Mouse (Mus musculus): Measurements from ENCODE around the gene Actl6a. TPM values are rescaled to one million over a fixed set of nuclear protein-coding genes. Genes with fewer than 3 reads are reported as not detected.
"Not testable (repeated sequence)": the region's sequence is repeated elsewhere in the genome, so short reads cannot be mapped to it uniquely, and the experiment has no call there.

The Actl6a gene
- polyA plus RNA-seq, 1 experiment from 2014 or later, result 159 TPM

- Histone ChIP-seq H3K4me1 (replicated peaks; ENCODE audit: control insufficient read depth, insufficient read depth, low read length) (no peaks in the 10 kb centered on the region), H3K4me3 (ENCODE audit: low read depth, low read length) (no peak overlapping the region), H3K36me3 (ENCODE audit: control insufficient read depth, insufficient read depth, low read length) (no peaks in the 10 kb centered on the region), H3K9me3 (ENCODE audit: control insufficient read depth, low read length) (no peaks in the 10 kb centered on the region), H3K27ac (ENCODE audit: low read depth) (no peak overlapping the region), H3K4me2 (ENCODE audit: low read length) (no peak overlapping the region), H3K9ac (ENCODE audit: low read length) (no peak overlapping the region), H3K27me3 (replicated peaks; ENCODE audit: control insufficient read depth, insufficient read depth, low read length) (no peaks in the 10 kb centered on the region)
- ATAC-seq (replicated peaks; ENCODE audit: low FRiP score, low TSS enrichment, low read depth), result 0 out of 2 replicates have a peak, but pooled peaks have one; percentile 12
- WGBS, result 36% methylated on average over 7 of the region's 7 CpGs
- peak; percentile 96 for DNase-seq (ENCODE audit: low spot score)
Measured at GRCm38 (mm10) chr3:32698228-32698863, 7.8 kb upstream of the Actl6a start.

DNA sequence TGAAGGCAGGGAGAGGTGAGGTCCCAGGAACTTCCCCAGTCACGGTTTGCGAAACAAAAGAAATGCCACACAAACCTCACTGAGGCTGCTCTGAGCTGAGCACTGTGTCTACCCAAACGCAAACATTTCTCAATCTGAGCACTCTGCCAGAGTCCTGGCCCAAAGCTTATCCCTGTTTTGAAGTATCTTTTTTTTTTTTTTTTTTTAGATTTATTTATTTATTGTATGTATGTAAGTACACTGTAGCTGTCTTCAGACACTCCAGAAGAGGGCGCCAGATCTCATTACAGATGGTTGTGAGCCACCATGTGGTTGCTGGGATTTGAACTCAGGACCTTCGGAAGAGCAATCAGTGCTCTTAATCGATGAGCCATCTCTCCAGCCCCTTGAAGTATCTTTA is 2.1 kb upstream of the Actl6a start:
- H3K36me3 ChIP-seq (ENCODE audit: control insufficient read depth, insufficient read depth, low read length); H3K4me2 ChIP-seq (ENCODE audit: low read length); H3K9ac ChIP-seq (ENCODE audit: low read length); DNase-seq (ENCODE audit: low spot score); H3K27ac ChIP-seq (ENCODE audit: low read depth); H3K27me3 ChIP-seq (replicated peaks; ENCODE audit: control insufficient read depth, insufficient read depth, low read length); H3K4me3 ChIP-seq (ENCODE audit: low read depth, low read length); H3K9me3 ChIP-seq (ENCODE audit: control insufficient read depth, low read length); H3K4me1 ChIP-seq (replicated peaks; ENCODE audit: control insufficient read depth, insufficient read depth, low read length); ATAC-seq (replicated peaks; ENCODE audit: low FRiP score, low TSS enrichment, low read depth): not testable (repeated sequence)
- WGBS, result 89% methylated on average over 6 of the region's 6 CpGs

GRCm38 (mm10) chr3:32704632-32705031 is 1.5 kb upstream of the Actl6a start:
- not testable (repeated sequence) for H3K27ac ChIP-seq (ENCODE audit: low read depth); H3K9ac ChIP-seq (ENCODE audit: low read length); H3K4me3 ChIP-seq (ENCODE audit: low read depth, low read length); H3K4me1 ChIP-seq (replicated peaks; ENCODE audit: control insufficient read depth, insufficient read depth, low read length); H3K9me3 ChIP-seq (ENCODE audit: control insufficient read depth, low read length); H3K27me3 ChIP-seq (replicated peaks; ENCODE audit: control insufficient read depth, insufficient read depth, low read length); ATAC-seq (replicated peaks; ENCODE audit: low FRiP score, low TSS enrichment, low read depth); H3K4me2 ChIP-seq (ENCODE audit: low read length); H3K36me3 ChIP-seq (ENCODE audit: control insufficient read depth, insufficient read depth, low read length); DNase-seq (ENCODE audit: low spot score)
- WGBS, result 86% methylated on average over 10 of the region's 10 CpGs

DNA sequence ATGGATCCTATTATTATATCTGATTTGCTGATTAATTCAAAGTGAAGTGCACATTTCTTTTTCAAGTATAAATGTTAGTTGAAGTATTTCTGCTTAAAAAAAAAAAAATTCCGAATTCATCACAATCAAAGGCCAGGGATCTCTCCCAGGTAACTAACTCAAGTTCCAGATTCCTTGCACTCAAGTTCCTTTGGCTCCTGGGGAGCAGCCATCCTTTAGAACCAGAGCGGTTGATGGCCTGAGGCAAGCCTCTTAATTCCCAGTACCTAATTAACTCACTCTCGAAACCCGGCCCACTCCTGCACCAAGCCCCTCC is 1.9 kb downstream of the Actl6a start:
- WGBS, result 0% methylated on average over 4 of the region's 4 CpGs
- H3K4me3 ChIP-seq (ENCODE audit: low read depth, low read length), result peak overlapping the region; percentile 99
- peaks cover 17% of the 10 kb centered on the region for H3K36me3 ChIP-seq (ENCODE audit: control insufficient read depth, insufficient read depth, low read length)
- H3K27ac ChIP-seq (ENCODE audit: low read depth), result no peak overlapping the region
- H3K9me3 ChIP-seq (ENCODE audit: control insufficient read depth, low read length), result no peaks in the 10 kb centered on the region
- no peak for ATAC-seq (replicated peaks; ENCODE audit: low FRiP score, low TSS enrichment, low read depth)
- H3K9ac ChIP-seq (ENCODE audit: low read length), result 0 out of 2 replicates have a peak overlapping the region, but pooled peaks have one; percentile 29
- H3K27me3 ChIP-seq (replicated peaks; ENCODE audit: control insufficient read depth, insufficient read depth, low read length), result no peaks in the 10 kb centered on the region
- no peak for DNase-seq (ENCODE audit: low spot score)
- H3K4me2 ChIP-seq (ENCODE audit: low read length), result peak overlapping the region; percentile 50
- H3K4me1 ChIP-seq (replicated peaks; ENCODE audit: control insufficient read depth, insufficient read depth, low read length), result peaks cover 8% of the 10 kb centered on the region

DNA sequence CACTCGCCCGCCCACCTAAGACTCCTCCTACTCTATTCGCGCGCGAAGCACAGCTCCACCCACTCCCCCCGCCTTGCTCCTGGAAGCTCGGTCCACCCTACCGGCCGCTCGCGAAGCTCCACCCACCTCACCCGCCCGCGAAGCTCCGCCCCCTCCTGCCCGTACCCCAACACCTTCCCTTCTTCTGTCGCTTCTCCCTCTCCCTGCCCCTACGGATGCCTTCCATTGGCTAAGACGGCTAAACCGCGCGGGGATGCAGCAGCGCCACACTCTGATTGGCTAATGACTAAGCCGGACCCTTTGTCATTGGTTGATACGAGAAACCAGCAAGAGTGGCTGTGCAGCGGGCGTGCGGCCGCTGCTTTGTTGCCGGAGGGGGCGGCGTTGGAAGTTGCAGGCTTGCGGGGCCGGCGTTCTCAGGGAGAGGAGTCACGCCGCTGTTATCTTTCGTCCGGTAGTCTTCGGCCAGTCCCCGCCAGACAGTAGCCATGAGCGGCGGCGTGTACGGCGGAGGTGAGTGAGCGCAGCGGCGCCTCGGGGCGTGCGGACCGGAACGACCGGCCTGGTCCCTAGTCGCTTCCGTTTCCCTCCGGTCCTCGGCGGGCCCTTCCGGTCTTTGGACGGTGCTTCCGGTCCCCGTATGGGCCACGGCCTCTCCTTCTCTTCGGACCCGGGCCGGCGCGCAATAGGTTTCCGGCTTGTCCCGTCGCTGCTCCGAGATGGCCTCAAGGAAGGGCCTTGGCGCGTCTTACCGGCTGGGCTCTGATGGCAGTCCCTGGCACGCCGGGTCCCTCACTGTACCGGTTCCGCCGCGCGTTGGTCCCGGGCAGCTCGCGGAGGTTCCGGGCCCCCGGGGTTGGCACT is 2.5 kb downstream of the Actl6a start:
- H3K4me3 ChIP-seq (ENCODE audit: low read depth, low read length), result peak overlapping the region; percentile 99
- ATAC-seq (replicated peaks; ENCODE audit: low FRiP score, low TSS enrichment, low read depth) (peak; percentile 100), DNase-seq (ENCODE audit: low spot score) (peak; percentile 98)
- H3K4me1 ChIP-seq (replicated peaks; ENCODE audit: control insufficient read depth, insufficient read depth, low read length), result peaks cover 8% of the 10 kb centered on the region
- H3K9me3 ChIP-seq (ENCODE audit: control insufficient read depth, low read length), result no peaks in the 10 kb centered on the region
- peak overlapping the region; percentile 89 for H3K9ac ChIP-seq (ENCODE audit: low read length)
- peak overlapping the region; percentile 93 for H3K4me2 ChIP-seq (ENCODE audit: low read length)
- H3K27ac ChIP-seq (ENCODE audit: low read depth), result peak overlapping the region; percentile 91
- WGBS, result under 1% methylated on average over 89 of the region's 90 CpGs
- peaks cover 23% of the 10 kb centered on the region for H3K36me3 ChIP-seq (ENCODE audit: control insufficient read depth, insufficient read depth, low read length)
- H3K27me3 ChIP-seq (replicated peaks; ENCODE audit: control insufficient read depth, insufficient read depth, low read length), result no peaks in the 10 kb centered on the region

DNA sequence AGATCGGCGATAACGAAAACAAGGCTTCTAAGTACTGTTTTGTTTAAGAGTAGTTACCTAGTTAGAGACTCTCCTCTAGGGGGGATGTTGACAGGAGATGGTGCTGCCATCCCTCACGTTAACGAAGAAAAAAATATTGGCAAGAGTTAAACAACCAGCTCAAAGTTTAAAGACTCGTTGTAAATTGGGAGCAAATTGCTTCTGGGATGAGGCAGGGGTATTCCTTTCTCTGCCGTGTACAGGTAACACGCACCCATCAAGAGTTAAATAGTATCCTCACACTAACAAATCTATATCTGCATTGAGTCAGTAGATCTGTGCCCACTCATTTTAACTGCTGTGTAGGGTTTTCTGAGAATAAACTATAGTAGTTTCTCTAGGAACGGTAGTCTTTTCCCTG is 3.3 kb downstream of the Actl6a start:
- no peaks in the 10 kb centered on the region for H3K27me3 ChIP-seq (replicated peaks; ENCODE audit: control insufficient read depth, insufficient read depth, low read length)
- 9% methylated on average over 9 of the region's 9 CpGs for WGBS
- peak overlapping the region; percentile 91; the same call in 1 of the 2 replicates for H3K27ac ChIP-seq (ENCODE audit: low read depth)
- DNase-seq (ENCODE audit: low spot score) (peak; percentile 50), ATAC-seq (replicated peaks; ENCODE audit: low FRiP score, low TSS enrichment, low read depth) (no peak)
- H3K9me3 ChIP-seq (ENCODE audit: control insufficient read depth, low read length), result no peaks in the 10 kb centered on the region
- peaks cover 8% of the 10 kb centered on the region for H3K4me1 ChIP-seq (replicated peaks; ENCODE audit: control insufficient read depth, insufficient read depth, low read length)
- peak overlapping the region; percentile 99 for H3K4me3 ChIP-seq (ENCODE audit: low read depth, low read length)
- H3K36me3 ChIP-seq (ENCODE audit: control insufficient read depth, insufficient read depth, low read length), result peaks cover 31% of the 10 kb centered on the region
- H3K4me2 ChIP-seq (ENCODE audit: low read length), result peak overlapping the region; percentile 93
- H3K9ac ChIP-seq (ENCODE audit: low read length), result peak overlapping the region; percentile 89

DNA sequence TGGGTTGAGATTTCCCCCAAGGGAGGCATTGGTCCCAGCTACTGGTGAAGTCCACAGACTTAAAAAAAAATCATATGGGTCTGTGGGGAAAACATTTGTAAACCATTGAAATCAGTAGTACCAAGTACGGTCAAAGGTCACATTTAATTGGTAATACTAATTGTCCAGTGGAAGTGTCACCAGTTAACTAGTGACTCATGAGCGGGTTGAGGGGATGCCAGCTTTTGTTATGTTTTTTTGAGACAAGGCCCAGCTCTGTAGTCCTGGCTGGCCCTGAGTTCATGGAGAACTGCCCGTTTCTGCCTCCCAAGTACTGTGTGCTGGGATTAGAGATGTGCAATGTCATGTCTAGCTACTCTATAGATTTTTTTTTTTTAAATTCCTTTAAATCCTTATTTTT is 7.6 kb downstream of the Actl6a start:
- peaks cover 70% of the 10 kb centered on the region for H3K36me3 ChIP-seq (ENCODE audit: control insufficient read depth, insufficient read depth, low read length)
- 88% methylated on average over 3 of the region's 3 CpGs for WGBS

DNA sequence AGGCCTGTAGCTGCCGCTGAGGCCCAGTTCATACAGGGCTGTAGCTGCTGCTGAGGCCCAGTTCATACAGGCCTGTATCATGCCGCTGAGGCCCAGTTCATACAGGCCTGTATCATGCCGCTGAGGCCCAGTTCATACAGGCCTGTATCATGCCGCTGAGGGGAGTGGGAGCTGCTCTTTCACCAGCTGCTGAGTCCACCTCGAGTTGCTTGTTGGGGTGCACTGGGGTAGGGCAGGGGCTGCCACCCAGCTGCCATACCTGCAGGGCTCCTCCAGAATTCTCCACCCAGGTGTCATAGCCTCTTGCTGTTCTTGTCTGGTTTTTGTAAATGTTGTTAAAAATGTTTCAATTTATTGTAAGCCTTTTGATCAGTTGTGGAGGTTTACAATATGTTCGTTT is 11.3 kb downstream of the Actl6a start:
- not testable (repeated sequence) for H3K4me2 ChIP-seq (ENCODE audit: low read length); H3K9me3 ChIP-seq (ENCODE audit: control insufficient read depth, low read length); H3K27me3 ChIP-seq (replicated peaks; ENCODE audit: control insufficient read depth, insufficient read depth, low read length); H3K27ac ChIP-seq (ENCODE audit: low read depth); H3K4me1 ChIP-seq (replicated peaks; ENCODE audit: control insufficient read depth, insufficient read depth, low read length); ATAC-seq (replicated peaks; ENCODE audit: low FRiP score, low TSS enrichment, low read depth); H3K4me3 ChIP-seq (ENCODE audit: low read depth, low read length); H3K9ac ChIP-seq (ENCODE audit: low read length); DNase-seq (ENCODE audit: low spot score)
- H3K36me3 ChIP-seq (ENCODE audit: control insufficient read depth, insufficient read depth, low read length), result peaks cover 95% of the 10 kb centered on the region
- 95% methylated on average over 6 of the region's 6 CpGs for WGBS

More for the DNA sequence above, 7.6 kb downstream of the Actl6a start:
- no peak overlapping the region for H3K4me3 ChIP-seq (ENCODE audit: low read depth, low read length)
- H3K27ac ChIP-seq (ENCODE audit: low read depth), result no peak overlapping the region
- no peak overlapping the region for H3K9ac ChIP-seq (ENCODE audit: low read length)
- peaks cover 8% of the 10 kb centered on the region for H3K4me1 ChIP-seq (replicated peaks; ENCODE audit: control insufficient read depth, insufficient read depth, low read length)
- ATAC-seq (replicated peaks; ENCODE audit: low FRiP score, low TSS enrichment, low read depth), result no peak
- H3K4me2 ChIP-seq (ENCODE audit: low read length), result no peak overlapping the region
- H3K9me3 ChIP-seq (ENCODE audit: control insufficient read depth, low read length), result no peaks in the 10 kb centered on the region
- DNase-seq (ENCODE audit: low spot score), result no peak
- H3K27me3 ChIP-seq (replicated peaks; ENCODE audit: control insufficient read depth, insufficient read depth, low read length), result no peaks in the 10 kb centered on the region

All from intestine, embryonic 14.5 days (tissue).